10 mouse cellular contexts compared by ENCODE assay signal in genomic region chr14:33370056-33370455, GRCm38 (mm10).
DNase-seq lines count a peak whose midpoint lies in the region; ATAC-seq and TF ChIP-seq lines count a peak whose summit lies in the region.
"Had no signal": no experiment of that assay in that cellular context is flagged by ENCODE, and none has a peak within 500 bp of the region (broad histone marks: within the 10 kb centered on the region; RNA-seq: fewer than 3 reads in every experiment).

No protein-coding gene starts in this region.

- peak; percentile 23 for DNase-seq in lung, adult 2 months
- DNase-seq in lung, postnatal 14 days, result no peak
- peak; percentile 39 for DNase-seq in limb, embryonic 10.5 days (ENCODE audit: low spot score)
- DNase-seq in layer of hippocampus, adult 18-20 months (ENCODE audit: low spot score in 2 of 2), result no peak
- DNase-seq: gastrocnemius, adult 2 months had no signal

- no peaks in the 10 kb centered on the region for H3K27me3 ChIP-seq in limb, embryonic 10.5 days (ENCODE audit: low read depth, poor library complexity, severe bottlenecking)
- no peaks in the 10 kb centered on the region for H3K27me3 ChIP-seq in stomach, embryonic 15.5 days (replicated peaks)

- TF ChIP-seq CTCF in lung, adult 2 months (IDR thresholded peaks at IDR 0.05; ENCODE audit: insufficient read depth, low read length), result no peak

- WGBS in lung, adult 2 months, result 9% methylated on average over 7 of the region's 7 CpGs
- 13% methylated on average over 7 of the region's 7 CpGs for WGBS in limb, embryonic 10.5 days
- 8% methylated on average over 7 of the region's 7 CpGs for WGBS in stomach, embryonic 15.5 days

- H3K4me2 ChIP-seq in stomach, embryonic 15.5 days, result peak overlapping the region; percentile 15; the same call in 1 of the 2 replicates

- H3K4me3 ChIP-seq in lung, adult 2 months (replicated peaks; ENCODE audit: extremely low read depth, low read depth, low read length), result no peak overlapping the region
- H3K4me3 ChIP-seq in limb, embryonic 10.5 days, result 0 out of 2 replicates have a peak overlapping the region, but pooled peaks have one; percentile 28
- H3K4me3 ChIP-seq in stomach, embryonic 15.5 days (replicated peaks), result no peak overlapping the region
- H3K4me3 ChIP-seq: gastrocnemius, adult 2 months; megakaryocyte, embryonic 14.5 days had no signal

- H3K36me3 ChIP-seq in limb, embryonic 10.5 days, result no peaks in the 10 kb centered on the region
- no peaks in the 10 kb centered on the region for H3K36me3 ChIP-seq in stomach, embryonic 15.5 days

- no peak overlapping the region for H3K27ac ChIP-seq in limb, embryonic 10.5 days
- H3K27ac ChIP-seq in stomach, embryonic 15.5 days, result no peak overlapping the region
- H3K27ac ChIP-seq: gastrocnemius, adult 2 months had no signal

- peak; percentile 31; the same call in 1 of the 2 replicates for ATAC-seq in granulocyte monocyte progenitor cell, adult 5-6 weeks (replicated peaks; ENCODE audit: poor library complexity, severe bottlenecking)
- peak; percentile 71 for ATAC-seq in stomach, embryonic 15.5 days (ENCODE audit: insufficient read depth, low FRiP score, low read depth)
- no peak for ATAC-seq in monocyte, adult 5-6 weeks (replicated peaks; ENCODE audit: insufficient number of reproducible peaks, low FRiP score, low TSS enrichment, poor library complexity, severe bottlenecking)
- ATAC-seq: activated CD4-positive, CD25-positive, alpha-beta regulatory T cell, adult 4 months had no signal

- H3K9me3 ChIP-seq in limb, embryonic 10.5 days (replicated peaks), result no peaks in the 10 kb centered on the region
- H3K9me3 ChIP-seq in stomach, embryonic 15.5 days, result no peaks in the 10 kb centered on the region
- H3K9me3 ChIP-seq: megakaryocyte, embryonic 14.5 days had no signal

- H3K9ac ChIP-seq in stomach, embryonic 15.5 days, result no peak overlapping the region

- no peaks in the 10 kb centered on the region for H3K4me1 ChIP-seq in lung, adult 2 months (ENCODE audit: control insufficient read depth, insufficient read depth, low read length)
- H3K4me1 ChIP-seq in limb, embryonic 10.5 days, result peaks cover 17% of the 10 kb centered on the region
- H3K4me1 ChIP-seq in stomach, embryonic 15.5 days, result peaks cover 6% of the 10 kb centered on the region; the same call in 1 of the 2 replicates

- TF ChIP-seq POLR2A in lung, adult 2 months (IDR thresholded peaks at IDR 0.05; ENCODE audit: borderline replicate concordance, extremely low read depth, low read depth, low read length), result no peak

Comparison
In these comparisons a context has a peak if more than half of its experiments do, and no peak if none do; other contexts are left out.
1. DNase-seq: peak in lung, adult 2 months (single experiment) and limb, embryonic 10.5 days (single experiment); none in lung, postnatal 14 days (single experiment) and layer of hippocampus, adult 18-20 months (0 of 2).